Mouse (Mus musculus): ENCODE measurements at regions not wholly inside any gene's neighbourhood (a gene's known extent, or its start where the extent isn't known, plus 50 kb on each side); places are given as distances from the start of the nearest gene placed in this dataset.

DNA sequence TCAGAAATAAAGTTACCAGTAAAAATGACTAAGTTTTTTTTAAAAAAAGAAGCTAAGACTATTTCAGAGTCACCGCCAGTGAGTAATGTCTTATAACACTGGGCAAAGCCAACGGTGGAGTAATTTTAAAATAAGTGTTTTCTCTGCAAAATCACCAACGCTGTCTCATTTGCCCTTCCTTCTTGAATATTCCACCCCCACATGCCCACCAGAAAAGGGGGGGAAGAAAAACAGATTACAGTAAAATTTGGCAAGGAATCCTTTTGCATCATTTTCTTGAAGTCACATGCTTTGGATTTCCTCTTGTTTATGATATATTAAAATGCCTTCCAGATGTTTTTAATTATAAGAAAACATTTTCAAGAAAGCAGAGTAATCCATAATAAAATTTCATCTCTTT is 482.9 kb downstream of the Lmo4 start:
- DNase-seq (ENCODE audit: low spot score in 2 of 2) = no peak

DNA sequence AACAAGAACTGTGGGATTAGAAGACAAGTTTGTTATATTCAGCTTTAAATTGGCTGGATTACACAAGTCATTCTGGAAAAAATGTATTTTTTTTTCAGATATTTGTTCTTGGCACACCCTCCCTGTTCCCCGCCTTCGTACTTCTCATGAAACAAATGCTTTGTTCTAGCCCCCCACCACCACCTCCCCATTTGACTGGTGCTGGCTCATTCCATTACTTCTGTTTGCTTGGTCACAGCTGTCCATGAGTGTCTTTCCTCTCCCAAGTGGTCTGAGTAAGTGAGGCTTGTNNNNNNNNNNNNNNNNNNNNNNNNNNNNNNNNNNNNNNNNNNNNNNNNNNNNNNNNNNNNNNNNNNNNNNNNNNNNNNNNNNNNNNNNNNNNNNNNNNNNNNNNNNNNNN is 491.8 kb downstream of the Lmo4 start:
- no peak for DNase-seq (ENCODE audit: low spot score in 2 of 2)

DNA sequence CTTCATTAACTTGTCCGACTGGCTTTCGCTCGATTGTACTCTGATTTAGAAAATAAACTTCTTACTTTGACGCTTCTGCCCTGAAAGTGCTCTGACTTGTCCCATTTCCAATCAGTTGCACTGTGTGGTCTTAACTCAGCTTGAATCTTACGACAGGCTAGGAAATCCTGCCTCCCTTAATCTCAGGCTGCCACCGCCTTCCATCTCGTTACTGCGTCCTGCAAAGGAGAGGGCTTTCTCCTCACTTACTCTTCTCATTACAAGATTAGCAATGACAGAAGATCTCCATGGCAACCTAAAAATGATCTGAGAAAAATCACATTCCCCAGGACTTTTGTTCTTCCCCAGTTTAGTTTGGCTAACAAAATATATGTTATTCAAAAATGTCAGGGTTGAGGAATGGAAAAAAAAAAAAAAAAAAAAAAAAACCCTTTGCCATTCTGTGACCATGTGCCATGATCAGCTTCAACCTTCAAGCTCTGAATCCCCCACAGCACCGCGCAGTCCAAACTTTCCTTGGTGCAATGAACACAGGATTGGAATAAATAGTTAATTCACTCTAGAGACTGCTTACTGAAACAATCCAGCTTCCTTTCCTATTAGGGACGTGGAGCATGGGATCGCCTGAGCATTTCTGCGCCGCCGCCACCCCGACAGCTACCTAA is 494.1 kb downstream of the Lmo4 start:
- no peak for DNase-seq (ENCODE audit: low spot score in 2 of 2)

DNA sequence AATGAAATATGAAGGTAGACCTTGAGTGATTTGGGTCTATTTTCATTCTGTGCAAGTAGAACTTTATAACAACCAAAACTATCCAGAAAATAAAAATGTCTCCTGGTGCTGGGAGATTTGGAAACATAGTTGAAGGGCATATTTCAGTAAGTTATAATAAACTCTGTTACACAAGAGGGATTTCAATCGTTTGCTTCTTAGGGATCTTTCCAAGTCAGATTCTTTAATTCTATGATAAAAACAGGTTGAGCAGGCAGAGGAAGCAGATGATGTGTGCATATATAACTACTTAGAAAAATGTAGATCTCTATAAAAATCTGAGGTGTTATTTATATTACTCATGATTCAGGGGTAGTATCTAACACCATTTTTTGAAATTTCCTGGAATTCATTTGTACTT is 498.3 kb downstream of the Lmo4 start:
- no peak for DNase-seq (ENCODE audit: low spot score in 2 of 2)

DNA sequence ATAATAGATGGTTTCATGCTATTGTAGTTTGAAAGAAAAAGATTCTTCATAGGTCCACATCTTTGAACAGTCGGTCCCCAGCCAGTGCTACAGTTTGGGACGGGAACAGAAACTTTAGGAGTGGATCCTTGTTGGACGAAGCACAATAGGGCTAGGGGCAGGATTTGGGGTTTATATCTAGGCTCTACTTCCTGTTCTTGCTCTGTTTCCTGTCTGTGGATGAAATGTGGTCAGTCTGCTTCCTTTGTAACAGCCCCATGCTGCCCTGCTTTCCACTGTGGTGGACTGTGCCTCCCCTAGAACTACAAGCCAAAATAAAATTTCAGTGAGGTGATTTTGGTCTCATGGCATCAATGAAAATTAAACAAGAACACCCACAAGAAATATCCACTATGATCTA is 510.2 kb downstream of the Lmo4 start:
- DNase-seq (ENCODE audit: low spot score in 2 of 2) = no peak

DNA sequence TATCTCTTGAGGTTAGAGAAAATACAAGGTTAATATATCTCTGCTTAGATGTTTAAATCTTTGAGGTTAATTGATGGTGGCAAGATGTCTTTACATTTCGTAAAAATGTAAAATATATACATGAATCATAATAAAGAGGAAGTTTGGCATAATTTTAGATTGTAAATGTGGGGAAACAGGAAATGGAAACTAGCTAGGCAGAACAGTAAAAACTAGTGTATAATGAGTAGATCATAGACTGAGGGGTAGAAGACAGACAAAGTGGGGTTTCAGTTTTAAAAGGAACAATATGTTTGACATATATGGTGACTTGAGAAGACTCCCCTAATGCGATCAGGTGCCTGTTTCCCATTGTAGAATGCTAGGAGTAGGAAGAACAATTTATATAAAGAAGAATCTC is 519.3 kb downstream of the Lmo4 start:
- no peak for DNase-seq (ENCODE audit: low spot score in 2 of 2)

DNA sequence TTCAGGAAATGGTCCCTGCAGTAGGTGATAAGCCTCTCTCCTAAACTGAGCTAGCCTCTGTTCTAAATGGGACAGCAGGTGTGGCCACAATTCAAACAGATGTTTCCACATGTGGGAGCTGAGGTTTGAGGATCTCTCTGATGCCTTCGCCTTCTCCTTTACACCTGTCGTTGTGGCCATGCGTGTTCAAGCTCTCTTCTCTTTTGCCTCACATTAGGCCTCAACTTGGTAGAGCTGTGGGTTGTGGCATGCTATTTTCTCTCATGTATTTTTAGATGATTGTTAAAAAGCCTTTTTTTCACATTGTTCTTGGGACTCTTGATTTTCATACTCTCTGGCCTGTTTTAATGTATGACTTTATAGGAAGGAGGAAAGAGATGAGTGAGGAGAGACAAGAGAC is 526.8 kb downstream of the Lmo4 start:
- DNase-seq (ENCODE audit: low spot score in 2 of 2) = no peak

DNA sequence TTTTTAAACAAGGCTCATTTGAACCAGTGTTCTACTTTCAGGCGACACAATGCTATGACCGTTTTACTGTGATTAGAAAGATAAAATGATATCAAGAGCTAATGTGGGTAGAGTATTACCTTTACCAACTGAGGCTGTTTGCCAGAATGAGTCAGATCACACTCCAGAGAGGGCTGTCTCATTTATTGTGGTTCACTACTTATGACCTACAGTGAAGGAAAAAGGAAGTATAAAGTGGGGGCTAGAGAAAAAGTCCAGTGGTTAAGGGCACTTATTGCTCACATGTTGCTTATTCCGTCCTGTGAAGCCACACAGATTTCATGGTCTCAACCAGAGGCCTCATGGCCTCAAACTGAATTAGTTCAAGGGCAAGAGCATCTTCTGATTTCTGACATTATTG is 530.2 kb downstream of the Lmo4 start:
- no peak for DNase-seq (ENCODE audit: low spot score in 2 of 2)

DNA sequence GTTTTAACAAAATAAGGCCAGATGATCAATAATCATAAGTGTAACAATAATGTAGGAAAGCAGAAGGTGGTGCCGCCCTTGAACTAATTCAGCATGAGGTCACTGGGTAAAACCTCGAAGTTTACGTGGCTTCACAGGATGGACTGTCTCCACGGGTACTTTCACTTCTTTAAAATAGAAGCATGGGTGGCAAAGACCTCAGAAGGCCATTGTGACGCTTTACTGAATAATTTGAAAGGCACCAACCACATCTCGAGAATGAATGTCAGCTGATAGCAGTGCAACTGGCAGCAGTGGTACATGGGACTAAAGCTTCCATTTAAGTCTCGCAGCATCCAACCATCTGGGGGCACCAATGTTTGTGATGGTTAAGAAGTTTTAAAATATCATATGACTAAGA is 530.6 kb downstream of the Lmo4 start:
- no peak for DNase-seq (ENCODE audit: low spot score in 2 of 2)

DNA sequence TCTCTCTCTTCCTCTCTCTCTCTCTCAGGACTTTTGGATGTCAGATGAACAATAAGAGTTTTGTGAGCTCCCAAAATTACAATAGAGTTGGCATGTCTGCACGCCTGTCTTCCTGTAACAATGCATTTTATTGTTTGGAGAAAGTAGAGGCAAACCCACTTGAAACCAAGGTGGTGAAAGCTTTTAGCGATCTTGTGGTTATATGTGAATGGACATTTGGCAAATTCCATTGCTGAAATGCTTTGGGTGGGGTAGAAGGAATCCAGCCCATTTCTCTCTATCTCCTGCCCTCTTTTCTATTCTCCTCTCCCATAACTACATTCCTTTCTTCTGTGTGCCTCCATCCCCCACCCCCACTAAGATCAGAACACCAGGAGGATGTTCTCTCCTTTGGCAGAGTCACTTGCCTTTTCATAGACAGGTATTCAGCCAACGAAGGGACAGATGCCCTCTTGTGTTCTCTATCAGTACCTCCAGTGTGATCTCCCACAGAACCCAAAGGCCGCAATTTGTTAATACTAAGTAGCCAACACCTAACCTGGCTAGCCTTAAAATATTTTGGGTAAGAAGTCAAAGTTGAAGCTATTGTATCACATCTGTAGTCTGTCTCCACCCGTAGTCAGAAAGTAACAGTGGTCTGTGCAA is 542.9 kb downstream of the Lmo4 start:
- no peak for DNase-seq (ENCODE audit: low spot score in 2 of 2)

DNA sequence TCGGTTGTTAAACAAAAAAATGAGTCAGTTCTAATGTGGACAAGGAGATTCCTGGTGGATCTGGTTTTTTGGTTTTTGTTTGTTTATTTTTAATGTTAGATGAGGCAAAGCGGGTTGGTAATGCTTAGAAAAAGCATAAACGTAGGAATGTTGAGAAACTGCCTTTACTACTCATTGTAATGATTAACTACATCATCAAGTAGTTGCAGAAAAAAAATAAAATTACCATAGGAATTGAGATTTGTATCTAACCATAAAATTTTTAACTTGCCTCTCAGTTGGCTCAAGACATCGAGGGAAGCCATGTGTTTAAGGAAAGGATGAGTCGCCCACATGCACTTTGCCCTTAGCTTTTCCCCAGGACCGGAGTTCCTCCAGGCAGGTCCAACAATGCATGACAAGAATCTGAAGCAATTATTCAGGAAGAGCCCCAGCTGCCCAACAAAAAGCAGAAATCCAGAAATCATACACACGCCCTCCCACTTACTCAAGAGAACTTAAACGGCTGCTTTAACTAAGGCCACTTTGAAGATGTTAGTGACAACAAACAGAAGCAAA is 545.5 kb downstream of the Lmo4 start:
- DNase-seq (ENCODE audit: low spot score in 2 of 2) = no peak

DNA sequence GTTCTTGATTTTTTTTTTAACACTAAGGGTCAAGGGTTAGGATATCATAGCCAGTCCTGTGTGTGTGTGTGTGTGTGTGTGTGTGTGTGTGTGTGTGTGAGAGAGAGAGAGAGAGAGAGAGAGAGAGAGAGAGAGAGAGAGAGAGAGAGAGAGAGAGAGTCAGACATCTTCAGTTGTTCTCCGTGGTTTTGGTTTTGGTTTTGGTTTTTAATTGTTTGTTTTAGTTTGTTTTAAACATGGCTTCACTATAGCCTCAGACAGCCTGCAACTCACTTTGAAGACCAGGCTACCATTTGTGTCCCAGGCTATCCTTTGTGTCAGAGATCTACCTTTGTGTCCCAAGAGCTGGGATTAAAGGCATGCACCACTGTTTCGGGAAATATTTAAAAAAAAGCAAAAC is 557.8 kb downstream of the Lmo4 start:
- no peak for DNase-seq (ENCODE audit: low spot score in 2 of 2)

DNA sequence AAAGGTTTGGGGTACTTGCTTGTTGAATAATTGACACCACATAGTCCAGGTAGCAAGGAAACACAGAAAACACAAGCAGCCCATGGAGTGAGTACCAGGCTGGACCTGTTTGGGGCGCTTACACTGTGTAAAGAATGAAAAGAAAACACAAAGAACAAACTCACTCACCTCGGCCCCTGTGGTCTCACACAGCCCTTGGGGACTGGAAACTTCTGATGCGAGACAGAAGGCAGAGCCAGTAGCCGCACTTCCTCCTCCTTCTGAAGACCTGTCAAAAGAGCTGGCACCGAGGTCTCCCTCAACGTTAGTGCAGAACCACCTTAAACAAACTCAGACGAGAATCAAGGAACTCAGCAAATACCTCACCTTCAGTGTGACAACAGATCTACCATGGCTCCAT is 558.2 kb downstream of the Lmo4 start:
- no peak for DNase-seq (ENCODE audit: low spot score in 2 of 2)

DNA sequence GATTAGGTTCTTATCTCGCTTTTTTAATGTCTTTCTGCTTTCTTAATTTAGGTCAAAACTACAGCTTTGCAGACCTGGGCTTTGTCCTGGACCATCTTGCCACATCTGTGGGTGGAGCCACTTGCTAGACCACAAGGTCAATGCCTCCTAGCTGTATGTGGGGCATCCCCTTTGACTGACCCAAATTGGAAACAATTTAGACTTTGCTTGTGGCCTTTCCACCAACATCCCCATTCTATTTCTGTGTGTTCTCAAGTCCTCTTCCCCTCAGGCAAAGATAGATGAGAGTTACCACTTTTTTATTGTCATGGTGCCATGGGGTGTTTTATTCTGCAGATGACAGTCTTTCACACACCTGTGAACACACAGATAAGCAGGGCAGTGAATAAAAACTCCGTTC is 572.0 kb downstream of the Lmo4 start:
- DNase-seq (ENCODE audit: low spot score in 2 of 2) = no peak

DNA sequence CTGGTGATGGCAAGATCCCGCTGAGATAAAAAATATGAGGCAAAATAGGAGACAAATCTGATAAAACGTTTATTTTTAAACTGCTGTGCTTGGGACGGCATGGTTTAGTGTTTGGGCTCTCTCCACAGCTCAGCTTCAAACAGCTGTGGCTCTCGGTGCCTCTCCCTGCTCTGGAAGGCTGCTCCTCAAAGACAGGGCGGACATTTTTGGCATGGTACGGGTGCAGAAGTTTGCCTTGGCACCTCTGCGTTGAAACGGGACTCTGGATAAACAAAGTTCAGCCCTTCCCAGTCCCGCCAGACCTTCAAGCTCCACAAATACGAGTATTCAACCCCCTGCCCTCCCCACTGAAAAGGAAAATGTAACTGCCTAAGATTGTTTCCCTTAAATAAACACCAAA is 573.8 kb downstream of the Lmo4 start:
- no peak for DNase-seq (ENCODE audit: low spot score in 2 of 2)

DNA sequence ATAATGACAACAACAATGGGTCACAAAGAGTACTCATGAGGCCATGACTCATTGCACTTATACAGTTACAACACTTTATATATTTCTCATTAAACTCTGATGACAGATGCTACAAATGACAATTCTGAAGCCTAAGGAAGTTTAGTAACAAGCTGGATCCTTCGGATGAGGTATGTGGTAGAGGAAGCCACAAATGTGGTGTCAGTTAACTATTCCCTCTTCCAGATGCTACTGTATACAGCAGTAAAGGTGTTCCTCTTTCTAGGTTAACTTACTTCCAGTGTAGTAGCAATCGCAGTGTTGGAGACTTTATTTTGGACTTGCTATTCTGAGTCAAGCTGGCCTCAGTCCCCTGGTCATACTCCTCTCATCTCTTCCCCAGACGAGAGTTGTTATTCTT is 580.1 kb downstream of the Lmo4 start:
- DNase-seq (ENCODE audit: low spot score in 2 of 2) = no peak

DNA sequence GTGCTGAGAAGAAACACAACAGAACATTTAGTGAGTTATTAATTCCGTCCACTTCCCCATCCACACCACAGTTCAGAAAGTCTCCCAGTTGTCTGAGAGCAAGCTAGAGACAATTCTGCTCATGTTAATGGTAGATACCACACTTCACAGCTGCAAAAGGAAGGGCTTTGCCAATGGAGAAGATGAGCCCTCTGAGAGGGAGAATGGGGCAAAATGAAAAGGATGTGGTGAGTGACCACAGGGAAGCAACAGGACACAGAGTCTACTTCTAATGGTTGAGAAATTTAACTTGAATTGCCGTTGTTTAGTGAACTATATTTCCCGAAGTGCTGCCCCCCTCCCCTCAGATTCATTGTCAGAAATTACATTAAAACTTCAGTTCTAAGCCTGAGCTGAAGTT is 582.7 kb downstream of the Lmo4 start:
- DNase-seq (ENCODE audit: low spot score in 2 of 2) = no peak

DNA sequence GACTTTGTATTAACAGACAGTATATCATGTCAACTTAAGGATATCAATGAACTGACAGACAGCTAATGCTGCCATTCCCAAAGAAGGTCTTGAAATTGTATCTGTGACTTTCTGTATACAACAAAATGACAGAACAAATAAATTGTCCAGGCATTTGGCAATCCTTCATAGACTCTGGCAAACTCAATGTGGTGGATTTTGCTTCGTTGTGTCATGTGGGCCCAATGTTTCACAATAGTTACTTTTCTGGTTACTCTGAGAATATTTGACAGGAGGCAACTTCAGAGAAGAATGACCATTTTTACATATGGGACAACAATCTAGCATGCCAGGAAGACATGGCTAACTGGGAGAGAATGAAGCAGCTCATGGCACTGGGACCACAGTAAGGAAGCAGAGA is 585.9 kb downstream of the Lmo4 start:
- DNase-seq (ENCODE audit: low spot score in 2 of 2) = no peak

DNA sequence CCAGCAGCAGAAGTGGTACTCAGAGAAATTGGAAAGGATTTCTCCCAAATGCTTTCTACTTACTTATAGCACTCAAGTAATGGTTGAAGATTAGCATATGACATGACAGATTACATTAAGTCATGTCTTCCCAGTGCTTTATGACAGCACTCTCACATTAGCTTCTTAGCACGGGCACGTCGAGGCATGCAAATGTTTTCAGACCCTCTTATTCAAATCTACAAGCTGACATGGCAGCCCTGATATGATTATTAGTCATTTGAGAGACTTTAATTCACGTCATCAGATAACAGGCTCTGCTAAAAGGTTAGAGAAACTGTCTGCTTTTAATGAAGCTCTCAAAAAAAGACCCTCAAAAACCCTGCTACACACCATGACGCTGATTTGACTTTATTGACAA is 590.1 kb downstream of the Lmo4 start:
- no peak for DNase-seq (ENCODE audit: low spot score in 2 of 2)

DNA sequence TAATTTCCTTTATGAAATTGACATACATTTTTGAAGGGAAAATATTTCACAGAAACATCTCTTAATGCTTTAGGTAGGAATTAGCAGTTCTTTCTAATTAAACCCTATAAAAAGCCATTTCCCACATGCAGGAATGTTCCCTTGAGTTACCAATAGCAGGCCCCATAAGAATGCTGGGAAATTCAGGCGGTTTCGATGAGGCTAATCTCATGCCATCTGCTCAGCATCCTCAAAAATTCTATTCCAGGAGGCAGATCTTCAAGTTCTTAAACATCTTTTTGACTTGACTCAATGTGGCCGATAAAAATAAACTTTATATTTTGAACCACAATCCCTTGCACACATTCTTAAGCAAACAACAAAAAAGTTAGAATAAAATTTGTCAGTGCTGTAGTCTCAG is 591.0 kb downstream of the Lmo4 start:
- no peak for DNase-seq (ENCODE audit: low spot score in 2 of 2)

DNA sequence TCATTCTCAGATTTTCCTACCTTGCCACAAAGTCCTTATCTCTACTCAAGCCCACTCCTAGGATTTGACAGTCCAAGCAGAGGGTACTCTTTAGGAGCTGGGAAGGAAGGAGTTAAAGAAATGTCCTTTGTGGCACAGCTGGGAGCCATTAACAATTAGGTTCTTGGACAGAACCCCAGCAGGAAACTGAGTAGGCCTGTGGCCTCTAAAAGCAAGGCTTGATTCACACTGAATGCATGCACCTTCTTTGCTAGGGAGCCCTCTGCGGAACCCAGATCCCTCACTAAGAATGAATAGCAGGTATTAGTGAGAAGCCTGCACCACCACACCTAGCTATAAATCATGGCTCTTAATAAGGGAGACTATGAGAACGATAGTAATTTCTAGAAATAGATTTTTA is 595.3 kb downstream of the Lmo4 start:
- DNase-seq (ENCODE audit: low spot score in 2 of 2) = no peak

DNA sequence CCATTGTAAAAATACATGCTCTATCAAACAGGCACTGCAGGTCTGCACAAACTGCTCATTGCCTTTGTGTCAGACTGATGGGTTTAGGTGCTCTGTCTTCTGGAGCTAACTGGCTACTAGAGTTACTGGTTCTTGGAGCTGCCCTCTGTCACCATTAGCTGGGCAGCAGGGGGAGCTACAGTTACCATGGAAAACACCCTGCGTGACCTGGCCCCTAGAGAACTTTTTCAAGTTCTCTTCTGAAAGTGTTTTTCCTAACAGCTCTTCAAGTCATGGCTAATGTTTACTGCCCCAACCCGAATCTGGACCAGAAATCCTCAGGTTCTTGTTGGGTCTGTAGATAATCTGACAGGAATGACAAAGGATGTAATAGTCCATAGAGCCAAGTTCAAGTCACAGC is 605.9 kb downstream of the Lmo4 start:
- DNase-seq (ENCODE audit: low spot score in 2 of 2) = no peak

DNA sequence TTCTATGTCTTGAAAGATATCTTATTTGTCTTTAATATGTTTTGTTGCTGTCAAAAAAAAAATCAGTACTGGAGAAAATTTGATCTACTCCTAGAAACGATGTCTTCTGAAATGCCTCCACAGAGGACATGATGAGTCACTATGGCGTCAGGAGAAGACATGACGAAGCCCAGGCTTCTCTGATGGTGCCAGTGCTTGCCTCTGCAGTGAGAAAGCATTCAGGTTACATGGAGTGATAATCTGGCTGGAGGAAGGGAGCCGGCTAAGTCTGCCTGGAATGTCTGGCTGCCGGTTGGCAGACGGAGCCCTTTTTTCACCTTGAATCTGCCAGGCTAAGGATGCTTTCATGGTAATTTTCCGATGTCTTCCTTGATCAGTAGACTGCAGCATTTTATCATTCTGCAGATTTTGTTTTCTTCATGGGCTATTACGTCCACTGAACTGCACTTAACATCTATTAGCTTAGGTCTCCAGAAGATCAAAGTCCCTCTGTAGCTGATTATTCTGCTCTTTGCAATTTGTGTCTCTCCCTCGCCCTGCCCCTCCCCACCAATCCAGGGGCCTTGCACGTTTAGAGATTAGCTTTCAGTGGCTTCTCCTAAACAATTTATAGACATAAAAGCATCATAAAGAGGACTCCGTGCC is 607.9 kb downstream of the Lmo4 start:
- no peak for DNase-seq (ENCODE audit: low spot score in 2 of 2)

Data from left cerebral cortex, adult 8-10 months (tissue).